Mouse (Mus musculus): ENCODE measurements around the gene Kank1.

The Kank1 gene

DNA sequence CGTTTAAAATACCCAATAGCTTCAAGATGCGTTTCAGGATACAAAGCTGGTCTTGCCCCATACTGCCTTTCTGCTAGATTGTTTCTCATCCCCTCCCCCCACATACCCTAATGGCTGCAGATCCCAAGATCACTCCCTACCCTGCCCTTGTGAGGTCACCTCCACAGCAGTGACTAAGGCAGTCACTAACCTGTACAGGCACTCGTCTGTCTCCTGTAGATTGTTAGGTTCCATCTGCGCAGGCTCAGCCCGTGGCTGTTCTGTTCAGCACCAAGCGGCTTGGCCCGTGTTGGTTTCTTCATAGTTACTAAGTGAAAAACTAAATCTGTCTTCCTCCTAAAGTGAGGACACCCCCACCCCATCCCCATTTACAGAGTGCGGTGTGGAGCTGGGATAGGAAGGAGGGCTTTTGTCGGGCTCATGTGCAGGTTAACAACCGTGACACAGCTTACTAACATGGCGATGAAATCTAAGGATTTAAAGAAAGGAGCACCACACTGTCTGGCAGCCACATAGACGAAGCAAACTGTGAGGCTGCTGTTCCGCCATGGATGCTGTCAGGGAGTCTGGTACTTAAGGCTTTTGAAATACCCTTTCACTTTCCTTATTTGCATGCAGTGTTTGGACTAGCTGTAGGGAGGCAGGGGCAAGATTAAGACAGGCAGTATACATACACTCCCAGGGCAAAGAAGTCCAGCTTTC is 163.6 kb downstream of the Kank1 start:
- DNase-seq (ENCODE audit: inconsistent age in 2 of 2, low spot score in 1 of 2): peak in 1 of 2 experiments; percentile 46

DNA sequence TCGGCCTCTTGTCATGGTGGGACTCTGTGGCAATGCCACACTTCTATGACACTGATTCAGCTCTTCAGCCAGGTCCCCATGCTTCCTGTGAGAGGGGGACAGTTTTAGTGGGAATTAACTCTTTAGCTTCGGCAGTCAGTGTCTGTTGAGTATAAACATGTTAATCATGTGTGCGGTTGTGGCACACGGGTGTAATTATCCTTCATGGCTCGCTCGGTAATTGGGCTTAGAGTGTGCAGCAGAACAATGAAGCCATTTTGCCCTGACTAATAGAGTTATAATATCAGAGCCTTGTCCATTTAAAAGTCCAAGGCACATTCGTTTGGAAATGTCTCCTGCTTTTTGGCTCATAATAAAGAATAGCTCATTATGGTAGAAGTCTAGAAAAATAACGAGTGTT is 164.7 kb downstream of the Kank1 start:
- DNase-seq (ENCODE audit: inconsistent age in 2 of 2, low spot score in 1 of 2): no peak

DNA sequence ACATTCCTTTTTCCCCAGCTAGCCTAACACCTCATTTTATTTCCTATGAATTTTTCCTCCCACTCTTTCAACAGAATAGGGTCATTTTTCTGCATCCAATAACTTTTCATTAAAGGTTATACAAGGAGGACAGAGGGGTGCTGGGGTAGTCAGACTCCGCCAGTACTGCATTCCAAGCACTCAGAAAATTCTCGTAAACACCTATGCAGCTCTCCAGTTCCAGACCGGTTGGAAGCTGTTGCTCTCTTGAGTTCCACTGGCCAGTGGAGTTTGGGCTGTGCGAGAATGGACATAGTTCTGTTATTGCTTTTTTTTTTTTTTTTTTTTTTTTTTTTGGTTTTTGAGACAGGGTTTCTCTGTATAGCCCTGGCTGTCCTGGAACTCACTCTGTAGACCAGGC is 167.4 kb downstream of the Kank1 start:
- DNase-seq (ENCODE audit: inconsistent age in 2 of 2, low spot score in 1 of 2): no peak

DNA sequence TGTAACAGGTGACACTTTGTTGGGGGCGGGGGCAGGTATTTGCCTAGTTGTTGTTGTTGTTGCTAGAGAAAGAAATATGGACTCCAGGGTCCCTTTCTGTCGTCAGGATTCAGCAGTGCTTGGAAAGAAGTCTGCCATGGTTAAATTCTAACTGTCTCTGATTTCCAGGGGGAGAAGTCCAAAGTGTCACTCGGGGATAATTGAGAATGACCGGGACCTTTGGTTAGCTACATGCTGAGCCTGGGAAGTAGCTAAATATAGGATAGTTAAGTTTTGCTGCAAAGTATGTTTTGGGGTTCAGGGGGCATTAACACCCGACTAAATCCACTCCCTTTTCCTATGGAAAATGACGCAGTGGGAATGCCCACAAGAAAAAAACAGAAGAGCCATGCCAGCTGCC is 169.2 kb downstream of the Kank1 start:
- DNase-seq (ENCODE audit: inconsistent age in 2 of 2, low spot score in 1 of 2): no peak

DNA sequence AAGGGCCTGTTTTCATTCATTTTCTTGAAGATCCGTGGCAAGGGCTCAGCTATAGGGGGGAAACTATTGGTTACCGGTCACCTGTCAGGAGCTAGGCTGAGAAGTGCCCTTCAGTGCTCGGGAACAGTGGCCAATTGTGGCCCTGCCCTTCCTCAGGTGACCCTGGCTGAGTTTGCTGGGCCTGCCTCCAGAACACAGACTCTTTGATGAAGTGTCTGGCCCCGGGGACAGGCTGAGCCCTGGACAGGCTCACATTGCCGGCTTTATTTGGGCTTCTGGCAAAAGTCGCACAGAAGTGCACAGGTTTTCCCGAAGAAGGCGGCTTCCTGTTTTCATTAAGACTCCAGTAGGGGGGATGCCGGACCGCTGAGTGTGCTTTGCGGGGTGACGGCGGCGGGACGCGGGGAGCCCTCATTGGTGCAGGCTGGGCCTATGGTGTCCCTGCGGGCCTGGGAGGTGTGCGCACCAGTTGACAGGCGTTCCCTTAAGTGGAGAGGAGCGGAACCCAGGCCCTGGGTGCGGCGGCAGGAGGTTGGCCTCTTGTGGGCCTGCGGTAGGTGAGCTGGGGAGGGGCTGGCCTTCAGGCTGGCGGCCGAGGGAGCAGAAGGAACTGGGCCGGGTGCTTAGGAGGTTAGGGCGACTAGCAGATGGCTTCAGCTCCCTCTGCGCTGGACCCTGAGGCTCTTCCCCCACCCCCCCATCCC is 169.9 kb downstream of the Kank1 start:
- DNase-seq (ENCODE audit: inconsistent age in 2 of 2, low spot score in 1 of 2): peak; percentile 73 to 93

DNA sequence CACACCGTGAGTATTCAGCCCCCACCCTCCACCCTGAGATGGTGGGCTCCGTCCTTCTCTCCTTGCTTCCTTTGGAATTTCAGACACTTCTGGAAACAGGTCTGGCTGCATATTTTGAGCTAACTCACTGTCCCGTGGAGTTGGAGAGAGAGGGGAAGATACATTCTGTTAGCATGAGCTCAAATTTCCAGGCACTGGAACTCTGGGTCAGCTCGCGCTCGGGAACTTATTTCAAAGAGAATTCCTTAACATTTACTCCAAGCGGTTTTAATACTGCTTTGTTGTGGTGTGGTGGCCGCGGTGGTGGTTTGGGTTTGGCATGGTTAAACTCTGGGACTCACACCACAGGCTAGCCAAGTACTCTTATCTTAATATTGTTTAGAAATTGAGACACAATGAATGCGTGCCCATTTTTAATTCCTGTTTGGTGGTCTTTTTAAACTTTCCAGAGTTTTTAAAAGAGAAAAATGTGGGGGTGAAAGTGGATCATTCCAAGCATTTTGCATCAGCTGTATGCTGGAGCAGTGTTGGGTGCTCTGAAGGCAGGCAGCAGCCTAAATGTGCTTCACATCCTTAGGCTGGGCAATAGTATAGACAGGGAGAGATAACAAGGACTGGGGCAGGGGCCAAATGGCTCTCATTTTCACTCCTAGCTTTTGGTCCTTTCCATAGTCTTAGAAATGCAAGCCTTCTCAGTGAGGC is 170.6 kb downstream of the Kank1 start:
- DNase-seq (ENCODE audit: inconsistent age in 2 of 2, low spot score in 1 of 2): peak in 1 of 2 experiments; percentile 68

DNA sequence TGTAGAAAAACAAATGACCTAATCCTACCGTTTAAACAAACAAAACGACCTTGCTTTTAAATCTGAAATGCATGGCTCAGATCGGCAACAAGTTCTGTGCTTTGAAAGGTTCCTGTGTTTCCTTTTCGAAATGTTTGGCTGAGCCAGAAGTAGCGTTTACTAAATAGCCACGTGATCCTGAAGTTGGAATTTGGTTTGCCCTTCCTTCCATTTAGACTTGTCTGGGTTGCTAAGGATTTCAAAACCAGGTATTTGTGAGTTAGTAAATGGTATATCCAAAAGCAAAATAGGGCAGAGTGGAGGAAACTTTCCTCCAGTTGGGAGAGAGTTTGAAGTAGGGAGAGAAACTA is 171.1 kb downstream of the Kank1 start:
- DNase-seq (ENCODE audit: inconsistent age in 2 of 2, low spot score in 1 of 2): peak in 1 of 2 experiments; percentile 59

DNA sequence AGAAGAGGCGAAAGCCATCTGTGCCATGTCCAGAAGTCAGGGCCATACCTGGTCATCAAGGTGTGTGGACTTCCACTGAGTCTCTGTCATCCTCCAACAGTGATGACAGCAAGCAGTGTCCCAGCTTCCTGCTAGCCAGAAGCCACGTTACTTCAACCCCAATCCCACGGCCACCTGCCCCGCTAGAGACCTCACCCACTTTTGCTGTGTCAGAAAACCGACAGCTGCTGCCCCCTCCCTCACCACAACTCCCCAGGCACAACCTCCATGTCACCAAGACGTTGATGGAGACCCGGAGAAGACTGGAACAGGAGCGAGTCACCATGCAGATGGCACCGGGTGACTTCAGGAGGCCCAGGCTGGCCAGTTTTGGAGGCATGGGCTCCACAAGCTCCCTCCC is 172.5 kb downstream of the Kank1 start:
- DNase-seq (ENCODE audit: inconsistent age in 2 of 2, low spot score in 1 of 2): no peak

DNA sequence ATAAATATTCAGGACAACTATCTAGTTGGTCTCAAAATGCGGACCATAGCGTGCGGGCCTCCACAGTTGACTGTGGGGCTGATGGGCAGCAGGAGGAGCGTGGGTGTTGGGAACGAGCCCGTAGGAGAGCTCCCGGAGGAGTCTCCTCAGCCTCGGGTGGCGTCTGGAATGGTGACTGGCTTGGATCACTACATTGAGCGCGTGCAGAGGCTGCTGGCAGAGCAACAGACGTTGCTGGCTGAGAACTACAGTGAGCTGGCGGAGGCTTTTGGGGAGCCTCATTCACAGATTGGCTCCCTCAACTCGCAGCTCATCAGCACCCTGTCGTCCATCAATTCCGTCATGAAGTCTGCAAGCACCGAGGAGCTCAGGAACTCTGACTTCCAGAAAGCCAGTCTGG is 174.6 kb downstream of the Kank1 start:
- DNase-seq (ENCODE audit: inconsistent age in 2 of 2, low spot score in 1 of 2): peak in 1 of 2 experiments; percentile 45

DNA sequence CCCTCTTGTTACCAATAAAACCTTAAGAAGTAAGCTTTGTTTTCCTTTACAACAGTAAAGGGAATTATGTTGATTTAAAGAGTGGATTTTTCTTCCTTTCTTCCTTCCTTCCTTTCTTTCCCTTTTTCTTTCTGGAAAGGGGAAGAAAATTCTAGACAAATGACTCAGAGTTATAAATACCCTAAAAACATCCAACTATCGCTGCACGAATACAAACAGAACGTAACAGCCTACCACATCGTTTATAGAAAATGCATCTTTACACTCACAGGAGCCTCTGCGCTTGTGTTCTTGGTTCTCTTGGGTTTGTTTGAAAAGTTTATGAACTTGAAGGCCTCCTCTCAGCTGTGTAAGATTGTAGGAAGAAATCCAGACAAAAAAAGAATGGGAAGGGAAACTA is 178.7 kb downstream of the Kank1 start:
- no peak for DNase-seq (ENCODE audit: inconsistent age in 2 of 2, low spot score in 1 of 2)

DNA sequence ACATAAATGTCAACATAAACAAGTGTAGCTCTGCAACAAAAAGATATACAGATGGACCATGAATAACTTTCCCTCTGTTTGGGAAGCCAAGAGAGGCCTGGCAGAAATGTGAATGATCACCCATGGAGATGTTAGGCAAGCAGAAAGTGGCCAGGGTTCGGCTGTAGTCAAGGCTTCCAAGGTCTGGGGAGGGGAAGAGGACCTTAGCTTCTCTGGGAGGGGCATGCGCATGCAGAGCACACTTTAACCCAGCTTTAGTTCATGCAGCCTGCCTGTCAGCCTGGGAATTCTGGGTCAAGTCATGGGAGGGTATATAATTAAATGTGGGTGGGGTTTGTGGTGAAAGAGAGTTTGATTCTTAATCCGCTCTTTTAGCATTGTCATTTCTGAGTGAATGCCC is 180.9 kb downstream of the Kank1 start:
- DNase-seq (ENCODE audit: inconsistent age in 2 of 2, low spot score in 1 of 2): no peak

DNA sequence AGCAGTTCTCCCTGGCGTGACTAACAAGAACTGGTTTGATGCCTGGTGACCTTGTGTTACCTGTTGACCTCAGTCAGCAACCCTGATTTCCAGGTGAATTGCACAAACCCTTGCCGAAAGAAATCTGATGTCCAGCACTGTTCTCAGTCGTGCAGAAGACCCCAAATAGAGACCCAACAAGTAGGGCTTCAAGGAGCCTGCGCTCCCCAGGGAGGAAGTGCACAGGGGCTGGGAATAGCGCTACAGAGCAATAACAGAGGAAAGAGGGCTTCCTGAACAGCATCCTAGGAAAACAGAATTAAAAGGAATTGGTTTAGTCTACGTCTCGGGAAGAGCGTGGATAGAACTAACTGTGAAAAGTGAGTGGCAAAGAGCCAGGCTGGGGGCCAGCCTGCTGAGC is 183.2 kb downstream of the Kank1 start:
- DNase-seq (ENCODE audit: inconsistent age in 2 of 2, low spot score in 1 of 2): no peak

DNA sequence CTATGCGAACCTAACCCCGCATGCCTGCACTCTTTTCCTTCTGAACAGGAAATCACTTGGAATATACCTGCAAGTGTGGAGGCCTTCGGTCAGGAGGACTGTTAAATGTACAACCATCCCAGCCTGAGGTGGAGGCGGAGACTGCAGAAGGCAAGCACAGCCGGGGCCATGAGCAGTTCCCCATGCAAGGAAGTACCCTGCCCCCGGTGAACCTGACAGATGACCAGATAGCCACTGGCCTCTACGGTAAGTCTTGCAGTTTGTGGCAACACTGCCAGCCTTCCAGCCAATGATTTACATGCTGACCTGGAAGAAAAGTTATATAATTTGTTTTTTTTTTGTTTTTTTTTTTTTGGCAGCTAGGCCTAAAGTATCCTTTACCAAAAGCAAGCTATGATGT is 185.3 kb downstream of the Kank1 start:
- DNase-seq (ENCODE audit: inconsistent age in 2 of 2, low spot score in 1 of 2): peak in 1 of 2 experiments; percentile 21

DNA sequence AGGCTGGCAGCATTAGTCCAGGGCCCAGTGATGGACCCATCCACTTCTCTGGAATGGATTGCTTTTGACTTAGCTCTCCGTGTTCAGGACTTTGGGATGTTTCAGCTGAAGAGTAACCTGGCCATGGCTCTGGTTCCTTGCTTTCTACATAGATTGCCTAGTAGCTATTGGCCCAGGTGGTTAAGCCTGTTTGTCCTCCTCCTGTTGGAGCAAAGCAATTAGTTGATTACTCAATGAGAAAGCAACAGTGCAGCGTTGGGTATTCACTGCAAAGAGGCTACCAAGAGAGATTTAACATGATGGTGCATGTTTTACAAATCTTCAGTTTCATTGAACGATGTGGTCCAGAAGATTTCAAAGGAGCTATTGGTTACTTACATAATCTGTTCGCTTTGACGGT is 186.6 kb downstream of the Kank1 start:
- no peak for DNase-seq (ENCODE audit: inconsistent age in 2 of 2, low spot score in 1 of 2)

DNA sequence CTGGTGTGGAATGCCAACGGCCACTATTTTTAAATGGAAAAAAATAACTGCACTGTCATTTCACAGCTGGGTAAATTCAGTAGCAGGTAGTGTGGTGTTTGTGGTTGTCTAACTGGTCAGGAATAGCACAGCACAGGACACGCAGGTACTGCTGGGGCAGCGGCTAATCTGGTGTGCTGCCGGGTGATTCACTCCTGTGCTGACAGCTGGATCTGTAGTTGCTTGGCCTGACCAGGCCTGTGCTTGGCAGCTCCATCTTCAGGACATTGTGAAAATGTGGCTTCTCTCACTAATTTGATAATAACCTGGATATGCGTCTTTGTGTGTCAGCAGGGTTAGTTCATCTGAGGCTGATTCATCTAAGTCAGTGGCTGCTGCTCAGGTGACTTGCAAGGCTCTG is 189.7 kb downstream of the Kank1 start:
- no peak for DNase-seq (ENCODE audit: inconsistent age in 2 of 2, low spot score in 1 of 2)

DNA sequence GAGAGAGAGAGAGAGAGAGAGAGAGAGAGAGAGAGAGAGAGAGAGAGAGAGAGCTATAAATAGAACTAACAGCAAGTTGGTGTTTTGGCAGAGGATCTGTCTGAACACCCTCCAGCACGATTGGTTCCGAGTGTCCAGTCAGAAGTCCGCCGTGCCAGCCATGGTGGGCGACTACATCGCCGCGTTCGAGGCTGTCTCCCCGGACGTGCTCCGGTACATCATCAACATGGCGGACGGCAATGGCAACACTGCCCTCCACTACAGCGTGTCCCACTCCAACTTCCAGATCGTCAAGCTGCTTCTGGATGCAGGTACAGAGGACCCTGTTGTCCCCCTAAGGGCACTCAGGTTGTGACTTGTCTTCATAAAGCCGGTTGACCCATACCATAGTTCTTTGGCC is 191.1 kb downstream of the Kank1 start:
- DNase-seq (ENCODE audit: inconsistent age in 2 of 2, low spot score in 1 of 2): no peak

DNA sequence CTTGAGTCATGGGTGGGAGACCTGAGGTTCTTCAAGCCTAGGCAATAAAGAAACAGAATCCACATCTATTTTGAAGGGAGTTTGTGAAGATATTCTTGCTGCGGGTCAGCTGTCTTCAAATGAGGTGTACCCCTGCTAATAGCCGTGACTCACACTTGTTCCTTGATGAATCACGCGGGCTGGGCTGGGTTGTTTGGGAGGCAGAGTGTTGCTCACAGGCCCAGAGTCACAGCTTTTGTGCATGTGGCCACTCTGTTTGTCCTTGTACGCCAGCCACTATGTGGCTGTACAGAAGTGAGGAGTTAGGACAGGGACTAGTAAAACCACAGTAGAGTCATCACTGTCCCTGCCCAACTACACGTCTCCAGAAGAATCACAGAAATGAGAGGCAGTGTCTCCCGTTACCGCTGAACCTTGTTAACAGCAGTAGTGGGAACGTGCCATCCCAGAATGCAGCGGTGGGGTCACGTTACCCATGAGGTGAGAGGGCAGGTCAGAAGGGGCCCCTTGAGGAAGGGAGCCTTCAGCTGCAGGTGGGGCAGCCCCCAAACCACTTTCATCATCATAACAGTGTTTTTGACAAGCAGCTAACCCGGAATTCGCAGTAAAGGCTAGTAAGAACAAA is 191.7 kb downstream of the Kank1 start:
- DNase-seq (ENCODE audit: inconsistent age in 2 of 2, low spot score in 1 of 2): peak in 1 of 2 experiments; percentile 61

DNA sequence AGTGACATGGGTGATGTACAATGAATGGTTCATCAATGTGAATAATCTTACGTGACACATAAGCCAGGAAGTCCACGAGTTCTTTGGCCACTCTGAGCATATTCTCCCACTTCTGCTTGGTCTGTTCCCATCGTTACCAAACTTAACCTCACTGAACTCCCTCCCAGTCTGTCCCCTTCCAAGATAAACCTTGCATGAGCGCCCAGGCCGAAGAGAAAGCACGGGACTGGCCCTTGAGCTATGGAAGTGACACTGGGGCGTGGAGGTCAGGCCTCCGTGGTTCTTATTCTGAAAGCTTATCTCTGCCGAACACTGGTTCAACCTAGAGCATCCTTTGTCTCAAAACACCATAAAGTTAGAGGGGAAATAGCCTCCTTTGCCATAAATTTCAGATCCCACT is 194.7 kb downstream of the Kank1 start:
- DNase-seq (ENCODE audit: inconsistent age in 2 of 2, low spot score in 1 of 2): no peak

DNA sequence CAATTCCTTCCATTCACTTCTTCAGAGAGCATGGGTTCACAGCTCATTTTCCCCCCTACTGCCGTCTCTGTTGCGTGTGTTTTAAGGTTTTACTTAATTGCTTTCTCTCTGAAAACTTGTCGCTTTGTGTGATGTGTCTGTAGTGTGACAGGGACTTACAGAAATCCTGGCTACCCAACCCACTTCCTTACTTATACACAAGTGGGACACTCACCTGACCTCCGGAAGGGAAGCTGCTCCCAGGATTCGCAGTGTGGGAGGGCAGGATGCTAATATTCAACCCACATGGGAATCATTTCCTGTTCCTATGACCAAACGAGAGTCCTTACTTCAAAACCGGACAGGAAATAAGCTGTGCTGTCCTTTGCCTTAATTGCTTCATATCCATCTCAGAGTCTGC is 195.1 kb downstream of the Kank1 start:
- no peak for DNase-seq (ENCODE audit: inconsistent age in 2 of 2, low spot score in 1 of 2)

DNA sequence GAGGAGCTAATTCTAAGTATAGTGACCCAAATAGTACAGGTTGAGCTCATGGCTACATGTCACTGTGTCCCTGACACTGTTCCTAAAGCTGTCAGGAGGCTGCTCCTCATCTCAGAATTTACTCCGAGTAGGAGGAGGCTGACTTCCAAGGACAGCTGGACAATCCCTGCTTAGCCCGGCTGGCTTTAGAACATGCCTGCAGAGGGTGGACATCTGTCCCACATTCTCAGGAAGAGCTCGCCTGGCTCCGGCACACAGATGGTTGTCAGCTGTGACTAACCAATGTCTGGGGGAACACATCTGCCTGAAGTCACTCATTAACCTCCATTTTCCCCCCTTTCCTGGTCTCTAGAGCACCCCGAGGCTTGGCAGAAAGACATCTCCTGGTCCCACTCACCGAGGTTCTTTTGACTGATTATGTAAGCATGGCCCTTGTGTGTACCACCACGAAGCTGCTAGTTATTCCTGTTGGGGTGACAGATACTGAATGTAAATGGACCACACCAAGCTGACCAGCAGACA is 196.5 kb downstream of the Kank1 start:
- DNase-seq (ENCODE audit: inconsistent age in 2 of 2, low spot score in 1 of 2): no peak

DNA sequence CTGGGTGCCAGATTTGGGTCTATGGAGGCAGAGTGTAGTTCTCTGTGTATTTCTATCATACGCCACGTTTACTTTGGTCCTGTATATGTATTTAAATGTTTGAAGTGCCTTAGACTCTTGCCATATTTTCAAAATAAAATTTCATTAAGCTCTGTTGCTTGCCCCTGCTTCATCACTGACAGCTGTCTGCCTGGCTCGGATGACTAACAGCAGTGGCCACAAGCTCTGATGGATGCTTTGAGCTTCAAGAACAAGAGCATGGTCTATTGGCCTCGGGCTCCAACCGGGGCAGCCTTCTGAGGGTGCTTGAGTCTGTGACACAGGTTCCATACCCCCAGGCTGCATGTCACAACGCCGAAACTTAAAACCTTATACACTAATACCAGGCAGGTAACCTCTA is 197.6 kb downstream of the Kank1 start:
- DNase-seq (ENCODE audit: inconsistent age in 2 of 2, low spot score in 1 of 2): no peak

DNA sequence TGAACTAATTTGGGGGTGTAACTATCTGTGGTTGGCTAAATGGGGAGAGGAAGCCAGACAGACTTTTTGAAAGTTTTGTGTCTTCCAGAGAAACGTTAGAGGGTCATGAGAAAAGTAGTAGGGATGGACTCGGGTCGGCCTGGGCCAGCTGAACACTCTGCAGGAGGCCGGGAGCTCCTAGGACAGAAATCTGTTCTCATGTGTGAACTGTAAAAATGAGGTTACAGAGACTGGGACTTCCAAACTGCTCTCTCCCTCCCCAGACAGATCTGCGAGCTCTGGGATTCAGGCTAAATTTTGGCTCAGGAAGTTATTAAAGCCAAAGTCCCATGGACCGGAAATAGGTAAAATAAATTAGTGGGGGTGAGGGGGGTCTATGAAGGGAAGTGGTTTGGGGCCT is 198.0 kb downstream of the Kank1 start:
- no peak for DNase-seq (ENCODE audit: inconsistent age in 2 of 2, low spot score in 1 of 2)

All from adrenal gland, adult (tissue).